Mouse (Mus musculus) liver, embryonic 16.5 days (tissue): Measurements from ENCODE around the gene Rsad1. TPM values are rescaled to one million over a fixed set of nuclear protein-coding genes. Genes with fewer than 3 reads are reported as not detected.

Source experiments
- ATAC-seq: fragments of 200-750 bp; cut with Nextera tagmentation; 2 replicates; pipeline ENCODE4 v1.8.0; 2017; ENCODE audit warnings: low read depth, mild to moderate bottlenecking, moderate number of reproducible peaks, moderate library complexity
- H3K27ac ChIP-seq: fragments of 300-500 bp; sonication (generic); 2 replicates; pipeline ENCODE4 v1.5.1; 2014; ENCODE audit warnings: mild to moderate bottlenecking, low read length
- H3K27me3 ChIP-seq: fragments of 300-500 bp; sonication (generic); 2 replicates; pipeline ENCODE4 v1.6.1; 2014; ENCODE audit warnings: low read depth, low read length, mixed read lengths; ENCODE audit not compliant: control insufficient read depth, insufficient read depth
- H3K36me3 ChIP-seq: fragments of 300-500 bp; sonication (generic); 2 replicates; pipeline ENCODE4 v1.6.1; 2014; ENCODE audit warnings: mild to moderate bottlenecking; ENCODE audit not compliant: control insufficient read depth, insufficient read depth
- H3K4me1 ChIP-seq: fragments of 300-500 bp; sonication (generic); 2 replicates; pipeline ENCODE4 v1.6.1; 2014; ENCODE audit warnings: low read depth, low read length, mixed read lengths; ENCODE audit not compliant: control insufficient read depth
- H3K4me2 ChIP-seq: fragments of 300-500 bp; sonication (generic); 2 replicates; pipeline ENCODE4 v1.6.1; 2014; ENCODE audit warnings: low read depth, low read length, mixed read lengths
- H3K4me3 ChIP-seq: fragments of 300-500 bp; sonication (generic); 2 replicates; pipeline ENCODE4 v1.5.1; 2014; ENCODE audit warnings: low read depth, mild to moderate bottlenecking, low read length
- H3K9ac ChIP-seq: fragments of 300-500 bp; sonication (generic); 2 replicates; pipeline ENCODE4 v1.6.1; 2014; ENCODE audit warnings: low read depth, low read length
- H3K9me3 ChIP-seq: fragments of 300-500 bp; sonication (generic); replicated peaks from 2 replicates; pipeline ENCODE4 v1.6.1; 2016; ENCODE audit warnings: low read length; ENCODE audit not compliant: control insufficient read depth
- WGBS: fragments of 180-500 bp; shearing (Covaris S2); extraction: QIAGEN DNeasy Blood & Tissue Kit; methylation state at CpG from one replicate; pipeline ENCODE4 v1.1.7; 2014; ENCODE audit not compliant: insufficient replicate concordance; 5-methylcytosine and 5-hydroxymethylcytosine counted together
- polyA plus RNA-seq: library from polyadenylated mRNA; unstranded; fragments of >200 nt; fragmentation: Nextera tagmentation; extraction: Ambion mirVana; gene quantifications from 2 replicates; pipeline ENCODE4 v1.2.1, GENCODE M21; 2015

Rsad1 gene
- 1.0 and 1.3 TPM in 2 replicates for polyA plus RNA-seq

DNA sequence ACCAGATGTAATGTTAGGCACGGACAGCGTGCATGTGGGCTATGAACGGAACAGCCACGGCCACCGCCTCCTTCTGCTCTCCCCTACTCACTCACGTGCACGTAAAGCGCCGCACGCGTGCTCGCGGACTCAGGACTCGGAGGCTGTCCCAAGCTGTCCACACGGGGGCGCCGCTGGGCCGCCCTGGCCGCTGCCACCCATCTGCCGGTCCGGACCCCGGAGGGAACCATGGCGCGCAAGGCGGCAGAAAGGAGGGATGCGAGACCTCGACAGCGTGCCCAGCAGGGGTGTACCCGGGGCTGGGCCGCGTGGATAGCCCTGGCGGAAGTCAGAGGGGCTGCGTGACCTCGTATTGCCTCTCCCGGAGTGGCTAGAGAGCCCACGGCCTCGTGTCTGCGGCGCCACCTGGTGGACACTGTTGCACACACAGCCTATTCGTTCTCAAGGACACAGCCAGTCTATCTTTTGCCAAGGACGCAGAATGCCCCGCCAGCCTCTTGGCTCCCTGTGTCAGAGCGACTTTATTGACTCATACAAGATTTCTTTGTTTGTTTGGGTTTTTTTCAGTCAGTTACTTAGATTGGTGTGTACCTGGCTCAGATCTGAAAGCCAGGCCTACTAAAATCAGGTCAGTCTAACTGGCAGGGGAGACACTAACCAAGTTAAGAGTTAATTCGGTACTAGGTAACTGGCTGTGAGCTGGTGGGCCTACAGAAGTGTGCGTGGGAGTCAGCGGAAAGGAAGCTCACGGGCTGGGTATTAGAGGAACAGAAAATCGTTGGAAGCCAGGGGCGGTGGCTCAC is at the start of gene Rsad1:
Gene Rsad1 (minus strand): TSS at position 368 of the 803 bp plus-strand sequence.
- WGBS: 2% methylated on average over 49 of the region's 49 CpGs
- 0 out of 2 replicates have a peak within 1 kb of the TSS, but pooled peaks have one; percentile 26 for H3K27ac ChIP-seq

DNA sequence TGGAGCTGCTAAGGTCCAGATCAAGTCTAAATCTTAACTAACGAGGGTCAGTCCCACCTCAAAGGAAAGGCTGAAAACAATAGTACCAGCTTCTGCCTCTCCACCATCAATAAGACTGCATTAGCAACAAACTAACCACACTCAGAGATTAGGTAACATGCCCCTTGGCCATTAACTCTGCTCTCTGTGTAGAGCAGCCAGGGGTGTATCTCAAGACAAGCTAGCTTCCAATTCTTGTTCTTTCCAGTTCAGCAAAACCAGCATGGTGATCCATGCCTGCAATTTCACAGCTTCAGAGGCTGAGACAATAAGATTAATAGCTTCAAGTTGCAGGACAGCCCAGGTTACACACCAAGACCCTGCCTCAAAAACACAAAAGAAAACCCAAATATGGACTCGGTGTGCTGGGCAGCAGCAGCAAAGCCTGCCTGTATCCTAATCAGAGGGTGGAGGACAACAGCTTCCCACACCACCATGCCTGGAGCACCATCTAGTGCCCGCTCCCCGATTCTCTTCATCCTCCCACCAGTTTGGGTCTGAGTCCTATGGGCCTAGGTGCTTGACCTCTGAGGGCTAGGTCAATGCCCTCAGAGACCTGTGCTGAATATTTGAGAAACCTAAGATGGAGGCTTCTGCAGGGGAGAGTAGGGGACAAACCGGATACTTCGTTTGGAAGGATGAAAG is 49.5 kb upstream of the Rsad1 start:
- no peaks in the 10 kb centered on the region for H3K9me3 ChIP-seq
- H3K27me3 ChIP-seq: no peaks in the 10 kb centered on the region
- no peak overlapping the region for H3K4me3 ChIP-seq
- ATAC-seq: no peak
- H3K4me1 ChIP-seq: peaks cover 5% of the 10 kb centered on the region; the same call in 1 of the 2 replicates
- H3K36me3 ChIP-seq: no peaks in the 10 kb centered on the region
- H3K27ac ChIP-seq: peak overlapping the region; percentile 19; the same call in 1 of the 2 replicates
- H3K9ac ChIP-seq: no peak overlapping the region; the same call in 1 of the 2 replicates
- 60% methylated on average over 6 of the region's 6 CpGs for WGBS
- H3K4me2 ChIP-seq: no peak overlapping the region

More for the DNA sequence above, at the start of gene Rsad1:
- Histone ChIP-seq H3K4me3 (peak within 1 kb of the TSS; percentile 73), H3K27me3 (no peaks in the 10 kb centered on the region), H3K4me2 (peak within 1 kb of the TSS; percentile 78), H3K9ac (peak within 1 kb of the TSS; percentile 71), H3K4me1 (peaks cover 4% of the 10 kb centered on the region), H3K9me3 (no peaks in the 10 kb centered on the region), H3K36me3 (no peaks in the 10 kb centered on the region)
- peak; percentile 82 for ATAC-seq

- Histone ChIP-seq H3K9me3 (no peaks in the 10 kb centered on the region), H3K27me3 (no peaks in the 10 kb centered on the region), H3K36me3 (no peaks in the 10 kb centered on the region), H3K4me2 (no peak overlapping the region), H3K9ac (no peak overlapping the region), H3K4me1 (peaks cover 5% of the 10 kb centered on the region; the same call in 1 of the 2 replicates), H3K27ac (no peak overlapping the region), H3K4me3 (no peak overlapping the region)
- no peak for ATAC-seq
- WGBS: 73% methylated on average over 4 of the region's 4 CpGs
Observed at GRCm38 (mm10) chr11:94597319-94597718, 48.3 kb upstream of the Rsad1 start.

- no peak for ATAC-seq
- 54% methylated on average over 7 of the region's 7 CpGs for WGBS
- H3K36me3 ChIP-seq: no peaks in the 10 kb centered on the region
Observed at GRCm38 (mm10) chr11:94596311-94596852, 47.3 kb upstream of the Rsad1 start.

GRCm38 (mm10) chr11:94587511-94587910 is 38.5 kb upstream of the Rsad1 start:
- WGBS: 50% methylated on average over 6 of the region's 6 CpGs
- no peak for ATAC-seq

More at GRCm38 (mm10) chr11:94596311-94596852, 47.3 kb upstream of the Rsad1 start:
- Histone ChIP-seq H3K9me3 (no peaks in the 10 kb centered on the region), H3K4me3 (no peak overlapping the region), H3K27me3 (no peaks in the 10 kb centered on the region), H3K4me1 (peaks cover 5% of the 10 kb centered on the region; the same call in 1 of the 2 replicates), H3K9ac (no peak overlapping the region), H3K27ac (no peak overlapping the region), H3K4me2 (no peak overlapping the region)

GRCm38 (mm10) chr11:94585091-94585490 is 36.0 kb upstream of the Rsad1 start:
- Histone ChIP-seq H3K4me1 (no peaks in the 10 kb centered on the region; the same call in 1 of the 2 replicates), H3K9ac (no peak overlapping the region), H3K9me3 (no peaks in the 10 kb centered on the region), H3K4me3 (no peak overlapping the region), H3K27ac (no peak overlapping the region), H3K4me2 (no peak overlapping the region), H3K27me3 (no peaks in the 10 kb centered on the region), H3K36me3 (no peaks in the 10 kb centered on the region)
- no peak for ATAC-seq
- WGBS: 77% methylated on average over 9 of the region's 9 CpGs

More at GRCm38 (mm10) chr11:94587511-94587910, 38.5 kb upstream of the Rsad1 start:
- Histone ChIP-seq H3K36me3 (no peaks in the 10 kb centered on the region), H3K9me3 (no peaks in the 10 kb centered on the region), H3K27me3 (no peaks in the 10 kb centered on the region), H3K9ac (no peak overlapping the region), H3K27ac (no peak overlapping the region), H3K4me1 (no peaks in the 10 kb centered on the region; the same call in none of the 2 replicates), H3K4me2 (no peak overlapping the region), H3K4me3 (no peak overlapping the region)

DNA sequence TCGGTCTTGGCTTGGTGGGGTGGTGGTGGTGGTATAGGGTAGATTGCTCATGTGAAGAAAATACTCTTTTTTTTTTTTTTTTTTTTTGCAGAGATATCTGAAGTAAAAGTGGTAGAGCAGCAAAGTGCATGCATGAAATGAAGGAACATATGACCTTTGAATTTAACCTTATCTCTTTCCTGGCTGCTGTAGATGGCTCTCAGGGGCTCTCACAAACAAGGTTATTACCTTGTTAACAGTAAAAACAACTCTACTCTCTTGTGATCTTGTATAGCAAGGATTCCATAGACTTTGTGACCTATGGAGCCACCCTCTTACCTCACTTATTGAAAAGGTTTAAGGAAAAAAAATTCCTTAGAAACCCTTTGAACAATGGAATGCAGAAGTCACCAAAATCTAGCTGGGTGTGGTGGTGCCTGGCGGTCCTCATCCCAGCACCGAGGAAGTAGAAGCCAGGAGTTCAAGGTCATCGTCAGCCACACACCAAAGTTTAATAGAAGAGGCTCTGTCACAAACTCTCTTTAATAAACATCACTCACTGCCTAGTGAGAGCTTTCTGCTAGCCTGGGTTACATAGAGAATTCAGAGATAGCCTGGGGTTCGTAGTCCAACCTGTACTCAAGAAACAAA is 31.2 kb upstream of the Rsad1 start:
- no peaks in the 10 kb centered on the region for H3K36me3 ChIP-seq
- no peak overlapping the region for H3K9ac ChIP-seq
- H3K9me3 ChIP-seq: no peaks in the 10 kb centered on the region
- H3K4me1 ChIP-seq: no peaks in the 10 kb centered on the region
- H3K27me3 ChIP-seq: no peaks in the 10 kb centered on the region
- H3K27ac ChIP-seq: no peak overlapping the region
- no peak for ATAC-seq
- no peak overlapping the region for H3K4me2 ChIP-seq
- no peak overlapping the region for H3K4me3 ChIP-seq
- WGBS: 67% methylated on average over 5 of the region's 5 CpGs

- WGBS: 75% methylated on average over 9 of the region's 9 CpGs
- Histone ChIP-seq H3K9ac (no peak overlapping the region), H3K4me1 (no peaks in the 10 kb centered on the region), H3K4me3 (no peak overlapping the region), H3K36me3 (no peaks in the 10 kb centered on the region), H3K4me2 (no peak overlapping the region), H3K9me3 (no peaks in the 10 kb centered on the region), H3K27me3 (no peaks in the 10 kb centered on the region), H3K27ac (no peak overlapping the region)
- no peak for ATAC-seq
Observed at GRCm38 (mm10) chr11:94576361-94576760, 27.3 kb upstream of the Rsad1 start.
